Mouse (Mus musculus) heart, adult 2 months (tissue): Measurements from ENCODE around the gene Gcnt7. TPM values are rescaled to one million over a fixed set of nuclear protein-coding genes. Genes with fewer than 3 reads are reported as not detected.
A peak's percentile ranks its signal among the peaks of the same experiment; 100 is the strongest.

Experiments
- DNase-seq, 2 experiments: peaks; one replicate each; pipeline ENCODE4 v3.0.0; 2021
- H3K27ac ChIP-seq: fragments of 200-600 bp; 2 replicates; pipeline ENCODE4 v1.8.1; 2022
- H3K27me3 ChIP-seq: fragments of 200-500 bp; 2 replicates; pipeline ENCODE4 v1.6.1; 2012; ENCODE audit warnings: mild to moderate bottlenecking, low read length, inconsistent platforms, mixed read lengths; ENCODE audit not compliant: control insufficient read depth, insufficient read depth
- H3K36me3 ChIP-seq: fragments of 200-500 bp; 2 replicates; pipeline ENCODE4 v1.6.1; 2012; ENCODE audit warnings: low read length, inconsistent platforms; ENCODE audit not compliant: control insufficient read depth, insufficient read depth
- H3K4me1 ChIP-seq: fragments of 200-500 bp; 2 replicates; pipeline ENCODE4 v1.6.1; 2011; ENCODE audit warnings: low read length; ENCODE audit not compliant: control insufficient read depth, insufficient read depth
- H3K4me3 ChIP-seq: fragments of 200-600 bp; 2 replicates; pipeline ENCODE4 v1.8.1; 2022
- H3K79me2 ChIP-seq: fragments of 200-500 bp; replicated peaks from 2 replicates; pipeline ENCODE4 v1.6.1; 2012; ENCODE audit warnings: mild to moderate bottlenecking, inconsistent platforms, low read length, moderate library complexity, mixed read lengths; ENCODE audit not compliant: control insufficient read depth, insufficient read depth
- H3K9ac ChIP-seq: fragments of 200-500 bp; 2 replicates; pipeline ENCODE4 v1.6.1; 2012; ENCODE audit warnings: low read depth, mild to moderate bottlenecking, control low read depth, inconsistent platforms, low read length, mixed read lengths
- CTCF ChIP-seq: fragments of 200-600 bp; IDR thresholded peaks from 2 replicates; pipeline ENCODE4 v1.8.1; 2022; ENCODE audit warnings: antibody characterized with exemption, mild to moderate bottlenecking, moderate library complexity
- EP300 ChIP-seq: fragments of 200-500 bp; IDR thresholded peaks from 2 replicates; pipeline ENCODE4 v1.6.1; 2011; ENCODE audit warnings: low read depth, low read length, control low read depth; ENCODE audit not compliant: insufficient read depth
- POLR2A ChIP-seq: fragments of 200-500 bp; IDR thresholded peaks from 2 replicates; pipeline ENCODE4 v1.6.1; 2011; ENCODE audit warnings: mild to moderate bottlenecking, low read depth, low read length, control low read depth; ENCODE audit not compliant: insufficient read depth
- WGBS: fragments of 180-500 bp; shearing (Covaris S2); methylation state at CpG from one replicate; pipeline ENCODE4 v1.1.7; 2018; 5-methylcytosine and 5-hydroxymethylcytosine counted together
- intact Hi-C: fragments of 180-260 bp; cut with DNase I; formaldehyde crosslinking; loops from one replicate; pipeline ENCODE4 v1.15.1; 2025
- polyA plus RNA-seq: library from polyadenylated mRNA; depleted of rRNA; stranded (reverse); fragments of >200 nt; gene quantifications from 2 replicates; pipeline ENCODE4 v1.2.3, GENCODE M21; 2012; rRNA removed
- total RNA-seq, 2 experiments: library from RNA; stranded (reverse); gene quantifications; 2 replicates each; pipeline ENCODE4 v1.2.3; 2021

Gene Gcnt7
- total and polyA plus RNA-seq, 3 experiments: not detected

- 65% methylated on average over 2 of the region's 2 CpGs for WGBS
- H3K4me1 ChIP-seq: no peaks in the 10 kb centered on the region
- H3K9ac ChIP-seq: no peak overlapping the region
- no peak for DNase-seq
- no peak overlapping the region for H3K4me3 ChIP-seq
- H3K27me3 ChIP-seq: no peaks in the 10 kb centered on the region
- intact Hi-C loops: no loop called here
- no peaks in the 10 kb centered on the region for H3K36me3 ChIP-seq
- H3K27ac ChIP-seq: no peak overlapping the region
- H3K79me2 ChIP-seq: no peaks in the 10 kb centered on the region
- TF ChIP-seq POLR2A: no peak
- no peak for TF ChIP-seq EP300
- no peak for TF ChIP-seq CTCF
Observed at GRCm38 (mm10) chr2:172410686-172411085, 47.7 kb downstream of the Gcnt7 start.

- Histone ChIP-seq H3K27ac (no peak overlapping the region), H3K9ac (no peak overlapping the region), H3K36me3 (no peaks in the 10 kb centered on the region), H3K4me3 (no peak overlapping the region), H3K27me3 (no peaks in the 10 kb centered on the region), H3K4me1 (no peaks in the 10 kb centered on the region), H3K79me2 (no peaks in the 10 kb centered on the region)
- no peak for TF ChIP-seq EP300
- TF ChIP-seq POLR2A: no peak
- TF ChIP-seq CTCF: no peak
- 72% methylated on average over 2 of the region's 2 CpGs for WGBS
- no peak for DNase-seq
- intact Hi-C loops: no loop called here
Observed at GRCm38 (mm10) chr2:172407499-172407898, 50.9 kb downstream of the Gcnt7 start.

GRCm38 (mm10) chr2:172406173-172406572, 52.2 kb downstream of the Gcnt7 start:
- intact Hi-C loops: no loop called here
- peak in 1 of 2 experiments; percentile 17 for DNase-seq
- 34% methylated on average over 4 of the region's 4 CpGs for WGBS
- TF ChIP-seq POLR2A (no peak), EP300 (no peak), CTCF (no peak)
- Histone ChIP-seq H3K79me2 (no peaks in the 10 kb centered on the region), H3K27ac (no peak overlapping the region), H3K27me3 (no peaks in the 10 kb centered on the region), H3K36me3 (no peaks in the 10 kb centered on the region), H3K4me3 (no peak overlapping the region), H3K9ac (no peak overlapping the region), H3K4me1 (peaks cover 1% of the 10 kb centered on the region)

GRCm38 (mm10) chr2:172405011-172405410, 53.4 kb downstream of the Gcnt7 start:
- no peaks in the 10 kb centered on the region for H3K36me3 ChIP-seq
- no peak overlapping the region for H3K4me3 ChIP-seq
- H3K4me1 ChIP-seq: peaks cover 1% of the 10 kb centered on the region
- 45% methylated on average over 3 of the region's 3 CpGs for WGBS
- H3K9ac ChIP-seq: no peak overlapping the region
- DNase-seq: no peak
- H3K27me3 ChIP-seq: no peaks in the 10 kb centered on the region
- intact Hi-C loops: no loop called here
- TF ChIP-seq POLR2A: no peak
- TF ChIP-seq CTCF: no peak
- no peak for TF ChIP-seq EP300
- no peaks in the 10 kb centered on the region for H3K79me2 ChIP-seq
- H3K27ac ChIP-seq: no peak overlapping the region

GRCm38 (mm10) chr2:172404239-172404638, 54.2 kb downstream of the Gcnt7 start:
- no peaks in the 10 kb centered on the region for H3K27me3 ChIP-seq
- no peak overlapping the region for H3K9ac ChIP-seq
- no peak overlapping the region for H3K4me3 ChIP-seq
- TF ChIP-seq POLR2A (no peak), EP300 (no peak), CTCF (no peak)
- no peak overlapping the region for H3K27ac ChIP-seq
- DNase-seq: no peak
- peaks cover 3% of the 10 kb centered on the region for H3K4me1 ChIP-seq
- H3K79me2 ChIP-seq: no peaks in the 10 kb centered on the region
- intact Hi-C loops: no loop called here
- WGBS: 50% methylated on average over 7 of the region's 7 CpGs
- H3K36me3 ChIP-seq: no peaks in the 10 kb centered on the region

GRCm38 (mm10) chr2:172401116-172401825, 57.1 kb downstream of the Gcnt7 start:
- WGBS: 43% methylated on average over 13 of the region's 13 CpGs
- H3K4me1 ChIP-seq: peaks cover 3% of the 10 kb centered on the region
- no peak overlapping the region for H3K9ac ChIP-seq
- no peak overlapping the region for H3K27ac ChIP-seq
- H3K4me3 ChIP-seq: no peak overlapping the region
- no peaks in the 10 kb centered on the region for H3K36me3 ChIP-seq
- H3K27me3 ChIP-seq: no peaks in the 10 kb centered on the region
- DNase-seq: peak in 1 of 2 experiments; percentile 56
- TF ChIP-seq CTCF (no peak), POLR2A (no peak), EP300 (no peak)
- H3K79me2 ChIP-seq: no peaks in the 10 kb centered on the region
- intact Hi-C loops: no loop called here

Other genes with a start within 250 kb of the Gcnt7 start
- not detected for gene Mc3r, start 210.1 kb downstream of the Gcnt7 start, total RNA-seq
- not detected in 2 replicates for gene Mc3r, start 210.1 kb downstream of the Gcnt7 start, polyA plus RNA-seq
- 1 to 10 TPM; 5.4 to 6.1 TPM for gene Fam210b, start 113.0 kb downstream of the Gcnt7 start, total RNA-seq
- gene Fam210b, start 113.0 kb downstream of the Gcnt7 start, polyA plus RNA-seq: 6.4 and 9.4 TPM in 2 replicates
- gene Aurka, start 88.1 kb downstream of the Gcnt7 start, total RNA-seq: under 1 TPM; 0.42 to 0.45 TPM
- 0.53 and 1.4 TPM in 2 replicates for gene Aurka, start 88.1 kb downstream of the Gcnt7 start, polyA plus RNA-seq
- gene Cstf1, start 87.9 kb downstream of the Gcnt7 start, total RNA-seq: 10 to 100 TPM; 16.3 TPM
- gene Cstf1, start 87.9 kb downstream of the Gcnt7 start, polyA plus RNA-seq: 19.3 and 23.5 TPM in 2 replicates
- under 1 TPM; 0.36 to 0.57 TPM for gene Cass4, start 64.8 kb downstream of the Gcnt7 start, total RNA-seq
- gene Cass4, start 64.8 kb downstream of the Gcnt7 start, polyA plus RNA-seq: 0.38 and 0.39 TPM in 2 replicates
- 10 to 100 TPM; 27.2 to 28.6 TPM for gene Rtf2, start 18.0 kb downstream of the Gcnt7 start, total RNA-seq
- gene Rtf2, start 18.0 kb downstream of the Gcnt7 start, polyA plus RNA-seq: 22.3 and 30.6 TPM in 2 replicates
- gene Fam209, start 13.9 kb upstream of the Gcnt7 start, total RNA-seq: not detected
- not detected in 2 replicates for gene Fam209, start 13.9 kb upstream of the Gcnt7 start, polyA plus RNA-seq
- not detected for gene Tfap2c, start 91.0 kb upstream of the Gcnt7 start, total RNA-seq
- gene Tfap2c, start 91.0 kb upstream of the Gcnt7 start, polyA plus RNA-seq: not detected in 2 replicates